Mouse (Mus musculus): ENCODE data around the gene Mindy4.

Mindy4 gene

GRCm38 (mm10) chr6:55299917-55300316 is 96.7 kb downstream of the Mindy4 start:
- DNase-seq (ENCODE audit: low read depth, low spot score) = no peak

- DNase-seq (ENCODE audit: low read depth, low spot score) = no peak
These were observed 97.5 kb downstream of the Mindy4 start for GRCm38 (mm10) chr6:55300704-55301103.

GRCm38 (mm10) chr6:55310179-55310578 is 107.0 kb downstream of the Mindy4 start:
- no peak for DNase-seq (ENCODE audit: low read depth, low spot score)

- no peak for DNase-seq (ENCODE audit: low read depth, low spot score)
These were observed 108.8 kb downstream of the Mindy4 start for GRCm38 (mm10) chr6:55311962-55312361.

GRCm38 (mm10) chr6:55313893-55314292 is 110.7 kb downstream of the Mindy4 start:
- no peak for DNase-seq (ENCODE audit: low read depth, low spot score)

- no peak for DNase-seq (ENCODE audit: low read depth, low spot score)
These were observed 111.4 kb downstream of the Mindy4 start for GRCm38 (mm10) chr6:55314628-55315027.

- no peak for DNase-seq (ENCODE audit: low read depth, low spot score)
These were observed 115.4 kb downstream of the Mindy4 start for GRCm38 (mm10) chr6:55318597-55318996.

GRCm38 (mm10) chr6:55319585-55320551 is 116.7 kb downstream of the Mindy4 start:
- no peak for DNase-seq (ENCODE audit: low read depth, low spot score)

GRCm38 (mm10) chr6:55320894-55321293 is 117.7 kb downstream of the Mindy4 start:
- no peak for DNase-seq (ENCODE audit: low read depth, low spot score)

GRCm38 (mm10) chr6:55321518-55321917 is 118.3 kb downstream of the Mindy4 start:
- no peak for DNase-seq (ENCODE audit: low read depth, low spot score)

GRCm38 (mm10) chr6:55322980-55323379 is 119.8 kb downstream of the Mindy4 start:
- no peak for DNase-seq (ENCODE audit: low read depth, low spot score)

- no peak for DNase-seq (ENCODE audit: low read depth, low spot score)
These were observed 120.9 kb downstream of the Mindy4 start for GRCm38 (mm10) chr6:55323908-55324634.

GRCm38 (mm10) chr6:55324785-55325184 is 121.6 kb downstream of the Mindy4 start:
- no peak for DNase-seq (ENCODE audit: low read depth, low spot score)

GRCm38 (mm10) chr6:55326299-55326698 is 123.1 kb downstream of the Mindy4 start:
- no peak for DNase-seq (ENCODE audit: low read depth, low spot score)

GRCm38 (mm10) chr6:55327326-55327725 is 124.1 kb downstream of the Mindy4 start:
- DNase-seq (ENCODE audit: low read depth, low spot score) = no peak

GRCm38 (mm10) chr6:55328179-55328578 is 125.0 kb downstream of the Mindy4 start:
- DNase-seq (ENCODE audit: low read depth, low spot score) = no peak

- DNase-seq (ENCODE audit: low read depth, low spot score) = no peak
These were observed 128.1 kb downstream of the Mindy4 start for GRCm38 (mm10) chr6:55331315-55331714.

- no peak for DNase-seq (ENCODE audit: low read depth, low spot score)
These were observed 129.1 kb downstream of the Mindy4 start for GRCm38 (mm10) chr6:55332100-55332772.

GRCm38 (mm10) chr6:55332773-55333109 is 129.6 kb downstream of the Mindy4 start:
- no peak for DNase-seq (ENCODE audit: low read depth, low spot score)

GRCm38 (mm10) chr6:55335989-55336514 is 132.9 kb downstream of the Mindy4 start, which contains the start of gene Aqp1:
TSS of gene Aqp1 (plus strand) at chr6:55336432.
- peak; percentile 64 for DNase-seq (ENCODE audit: low read depth, low spot score)

- no peak for DNase-seq (ENCODE audit: low read depth, low spot score)
These were observed 134.1 kb downstream of the Mindy4 start for GRCm38 (mm10) chr6:55337242-55337641.

GRCm38 (mm10) chr6:55338077-55338476 is 134.9 kb downstream of the Mindy4 start:
- no peak for DNase-seq (ENCODE audit: low read depth, low spot score)

All from retina, postnatal 7 days (tissue).